Mouse (Mus musculus): ENCODE results near the gene Klf15.

Klf15 gene

DNA sequence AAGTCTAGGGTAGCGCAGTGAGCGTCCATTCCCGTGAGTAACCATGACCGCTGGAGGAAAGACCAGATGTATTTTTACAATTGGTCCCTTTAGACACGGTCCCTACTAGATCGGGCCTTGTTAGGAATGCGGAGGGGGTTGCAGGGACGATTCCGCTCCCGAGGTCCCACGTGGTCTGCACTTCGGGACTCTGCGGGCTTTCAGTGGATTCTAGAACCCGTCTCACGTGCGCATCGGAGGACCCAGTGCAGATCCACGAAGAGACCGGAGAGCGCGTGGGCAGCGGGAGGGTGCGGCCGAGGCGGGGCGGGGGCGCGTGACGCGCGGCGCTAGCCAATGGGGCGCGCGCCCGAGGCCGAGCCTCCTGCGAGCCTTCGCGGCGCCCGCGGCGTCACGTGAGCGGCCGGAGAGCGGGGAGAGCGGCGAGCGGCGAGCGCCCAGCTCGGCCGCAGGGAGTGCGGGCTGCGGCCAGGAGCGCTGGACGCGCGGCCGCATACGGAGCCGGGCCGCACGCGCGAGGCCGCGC is at the start of gene Klf15:
Gene Klf15 (plus strand): TSS at position 396 of the 526 bp plus-strand sequence.
- DNase-seq (ENCODE audit: low spot score) = peak; percentile 81

DNA sequence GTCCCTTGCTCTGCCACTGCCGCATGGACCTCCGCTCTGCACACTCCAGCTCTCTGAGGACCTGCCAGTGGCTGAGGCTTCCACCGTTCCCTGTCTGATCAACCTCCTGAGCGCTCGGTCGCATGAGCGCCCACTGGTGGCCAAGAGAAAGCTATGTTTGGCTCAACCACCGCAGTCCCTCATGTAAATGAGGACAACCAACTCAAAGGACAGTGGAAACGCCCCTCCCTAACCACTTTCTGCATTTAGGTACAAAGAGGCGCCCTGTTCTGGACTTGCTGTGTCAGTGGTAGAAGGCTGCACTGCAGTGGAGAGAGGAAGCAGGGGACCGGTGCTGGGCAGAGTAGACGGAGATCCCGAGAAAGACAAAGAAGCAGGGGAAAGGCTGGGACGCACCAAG is 39.8 kb upstream of the Klf15 start:
- DNase-seq (ENCODE audit: low spot score) = peak; percentile 67

DNA sequence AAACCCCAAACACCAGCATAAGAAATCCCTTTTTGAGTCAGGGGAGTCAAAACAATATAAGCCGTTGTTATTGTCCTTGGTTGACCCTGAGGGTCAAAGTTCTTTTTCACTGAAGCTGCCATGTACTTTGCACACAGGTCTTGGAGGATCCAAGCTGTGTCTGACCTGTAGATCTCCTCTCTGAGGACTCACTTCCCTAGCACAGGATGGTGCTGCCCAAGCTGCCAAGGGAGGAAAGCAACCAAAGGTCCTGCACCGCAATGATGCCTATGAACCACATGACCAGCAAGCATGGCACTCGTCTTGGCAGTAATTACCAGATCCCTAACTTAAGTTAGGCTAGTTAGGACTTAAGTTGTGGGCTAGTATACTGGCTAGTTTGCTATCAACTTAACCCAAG is 37.0 kb upstream of the Klf15 start:
- no peak for DNase-seq (ENCODE audit: low spot score)

DNA sequence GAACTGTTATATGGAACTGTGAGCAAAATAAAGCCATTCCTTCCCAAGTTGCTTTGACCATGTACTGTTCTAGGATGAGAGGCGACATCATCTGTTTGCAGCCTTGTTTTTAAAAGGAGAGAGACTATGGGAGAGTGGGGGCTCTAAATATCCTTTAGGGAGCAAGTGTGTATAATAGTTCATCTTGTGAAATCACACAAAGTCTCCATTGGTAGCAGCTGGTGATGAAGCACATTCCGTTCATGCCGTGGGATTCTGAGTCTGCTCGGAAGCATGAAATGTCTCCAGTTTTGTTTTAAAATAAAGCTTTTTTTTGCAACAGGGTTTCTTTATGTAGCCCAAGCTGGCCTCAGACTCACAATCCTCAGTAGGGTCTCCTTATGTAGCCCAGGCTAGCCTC is 36.4 kb upstream of the Klf15 start:
- DNase-seq (ENCODE audit: low spot score) = no peak

DNA sequence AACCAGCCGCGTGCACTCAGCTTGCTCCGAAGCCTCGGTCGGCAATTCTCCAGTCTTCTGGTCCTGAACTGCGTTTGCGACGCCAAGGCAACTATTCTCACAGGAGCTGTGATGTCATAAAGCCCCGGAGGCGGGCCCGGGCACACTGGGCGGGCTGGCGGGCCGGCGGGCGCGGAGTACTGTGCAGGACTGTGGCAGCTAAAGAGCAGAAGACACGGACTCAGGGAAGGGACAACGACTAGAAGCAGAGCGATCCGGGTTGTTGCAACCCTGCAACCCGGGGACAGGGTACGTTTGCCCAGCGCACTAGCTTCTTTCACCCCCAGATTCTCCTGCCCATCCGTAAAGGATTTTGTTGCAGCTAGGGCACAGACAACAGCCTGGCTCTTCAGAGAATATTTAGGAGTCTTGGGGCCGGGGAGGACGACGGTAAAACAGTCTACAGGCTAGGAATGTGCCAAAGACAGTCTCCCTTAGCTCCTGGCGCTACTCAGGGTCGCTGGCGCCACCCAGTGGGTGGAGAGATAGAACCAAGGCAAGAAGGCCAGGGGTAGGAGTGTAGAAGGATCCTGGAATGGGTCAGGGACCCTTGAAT is 33.9 kb upstream of the Klf15 start, which contains the start of gene Cfap100:
Gene Cfap100 (minus strand): TSS at position 418 of the 595 bp plus-strand sequence.
- DNase-seq (ENCODE audit: low spot score) = peak; percentile 51

DNA sequence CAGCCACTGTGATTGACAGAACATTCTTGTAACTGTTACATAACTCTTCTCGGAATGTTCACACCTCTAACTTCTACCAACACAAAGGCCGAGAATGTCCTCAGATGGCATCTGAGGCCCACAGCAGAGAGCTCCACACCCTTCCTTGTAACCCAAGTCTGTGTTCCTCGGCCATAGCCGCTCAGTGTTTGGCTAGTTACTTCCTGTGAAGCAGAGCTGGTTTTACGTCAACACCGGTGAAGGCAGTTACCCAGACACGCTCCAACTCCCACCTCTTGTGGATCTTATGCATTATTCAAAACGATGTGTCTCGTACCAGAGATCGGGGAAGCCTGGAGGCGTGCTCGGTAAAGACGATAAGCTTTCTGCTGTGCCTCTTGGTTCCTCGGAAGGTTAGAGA is 32.5 kb upstream of the Klf15 start:
- peak; percentile 45 for DNase-seq (ENCODE audit: low spot score)

DNA sequence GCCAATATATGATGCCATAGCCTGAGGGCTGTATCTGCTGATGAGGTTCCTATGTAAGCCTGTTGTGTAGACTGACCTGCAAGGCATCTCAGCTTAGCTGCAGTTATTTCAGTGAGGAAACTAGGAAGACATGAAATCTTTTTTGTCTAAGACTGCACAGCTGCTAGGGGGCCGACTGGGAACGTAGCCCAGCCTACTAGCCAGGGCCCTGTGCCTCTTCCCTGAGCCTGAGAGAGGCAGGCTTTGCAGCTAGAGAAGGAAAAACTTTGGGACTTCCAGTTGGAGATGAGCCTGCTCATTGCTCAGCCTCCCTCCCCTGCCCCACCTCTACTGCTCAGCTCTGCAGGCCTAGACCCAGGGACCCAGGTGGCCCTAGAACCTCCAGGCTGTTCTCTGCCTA is 30.9 kb upstream of the Klf15 start:
- peak; percentile 34 for DNase-seq (ENCODE audit: low spot score)

DNA sequence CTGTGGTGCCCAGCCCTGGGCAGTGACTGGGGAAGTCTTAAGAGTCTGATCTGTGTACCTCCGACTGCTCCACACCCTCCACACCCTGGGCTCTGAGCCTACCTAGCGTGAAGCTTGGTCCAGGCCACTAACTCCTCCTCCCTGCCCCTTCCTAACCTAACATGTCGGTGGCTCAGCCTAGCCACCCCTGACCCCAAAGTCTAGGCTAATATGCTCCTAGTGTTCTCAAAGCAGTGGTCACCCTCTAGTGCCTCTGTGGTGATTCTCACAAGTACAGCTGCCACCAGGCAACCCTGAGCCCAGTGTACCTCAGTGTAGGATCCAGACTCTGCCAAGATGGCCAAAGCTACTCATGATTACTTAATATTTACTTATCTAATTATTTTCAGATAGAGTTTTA is 27.7 kb upstream of the Klf15 start:
- DNase-seq (ENCODE audit: low spot score) = no peak

DNA sequence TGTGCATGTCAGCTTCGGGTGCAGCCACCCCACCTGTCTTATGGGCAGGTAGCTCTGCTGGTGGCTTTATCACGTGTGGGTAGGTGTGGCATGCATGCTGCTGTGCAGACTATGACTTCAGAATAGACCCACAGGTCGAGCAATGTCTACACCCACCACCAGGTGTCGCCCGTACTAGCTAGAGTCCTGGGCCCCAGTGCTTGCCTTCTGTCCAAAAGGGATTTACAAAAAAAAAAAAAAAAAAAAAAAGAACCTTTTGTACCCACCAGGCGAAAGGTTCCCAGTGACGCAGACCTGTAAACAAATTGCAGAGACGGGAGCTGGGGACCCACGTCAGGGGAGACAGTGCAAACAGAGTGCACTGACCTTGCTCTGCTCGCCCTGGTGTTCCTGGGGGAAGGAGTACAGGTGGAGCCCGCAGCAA is 27.2 kb upstream of the Klf15 start:
- peak; percentile 63 for DNase-seq (ENCODE audit: low spot score)

DNA sequence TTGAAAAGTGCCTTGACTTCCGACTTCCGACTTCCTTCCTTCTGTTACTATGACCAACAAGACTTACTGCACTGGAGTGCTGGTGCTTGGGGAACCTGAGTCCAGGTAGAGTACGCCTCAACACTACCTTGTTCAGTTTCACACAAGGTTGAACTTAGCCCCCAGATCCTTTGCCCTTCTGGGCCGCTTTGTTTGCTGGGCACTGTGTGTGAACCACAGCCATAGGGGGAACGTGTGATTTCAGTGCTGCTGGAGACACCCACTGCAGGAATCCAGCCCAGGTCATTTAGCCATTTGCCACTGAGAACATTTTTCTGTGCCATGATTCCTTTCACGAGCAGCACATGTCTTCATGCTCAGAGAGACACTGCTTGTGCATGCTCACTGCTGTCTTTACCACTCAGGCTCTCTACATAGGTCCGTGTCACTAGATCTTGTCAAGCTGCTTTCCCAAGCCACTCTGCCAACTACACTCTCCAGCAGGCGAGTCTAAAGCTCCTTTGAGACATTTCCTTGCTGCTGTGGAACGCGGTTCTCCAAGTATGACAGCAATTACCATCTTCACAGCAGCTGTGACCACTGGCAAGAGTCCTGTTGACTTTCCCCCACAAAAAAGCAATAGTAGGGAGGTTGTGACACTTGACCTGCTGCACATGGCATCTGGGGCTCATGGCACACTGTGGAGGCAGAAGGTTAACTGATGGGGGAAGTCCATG is 26.0 kb upstream of the Klf15 start:
- no peak for DNase-seq (ENCODE audit: low spot score)

DNA sequence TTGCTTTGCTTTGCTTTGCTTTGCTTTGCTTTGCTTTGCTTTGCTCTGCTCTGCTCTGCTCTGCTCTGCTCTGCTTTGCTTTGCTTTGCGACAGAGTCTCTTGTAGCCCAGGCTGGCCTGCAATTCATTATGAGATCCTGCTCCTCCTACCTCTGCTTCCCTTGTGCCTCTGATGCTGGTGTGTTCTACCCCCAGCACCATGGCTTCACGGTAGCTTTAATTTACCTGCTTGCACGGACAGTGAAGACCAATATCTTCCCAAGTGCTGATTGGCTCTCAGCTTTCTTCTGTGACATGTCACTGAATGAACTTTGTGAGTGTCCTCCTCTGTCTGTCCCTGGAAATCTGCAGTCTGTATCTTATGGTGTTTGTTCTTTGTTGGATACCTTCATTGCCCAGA is 25.3 kb upstream of the Klf15 start:
- DNase-seq (ENCODE audit: low spot score) = no peak

DNA sequence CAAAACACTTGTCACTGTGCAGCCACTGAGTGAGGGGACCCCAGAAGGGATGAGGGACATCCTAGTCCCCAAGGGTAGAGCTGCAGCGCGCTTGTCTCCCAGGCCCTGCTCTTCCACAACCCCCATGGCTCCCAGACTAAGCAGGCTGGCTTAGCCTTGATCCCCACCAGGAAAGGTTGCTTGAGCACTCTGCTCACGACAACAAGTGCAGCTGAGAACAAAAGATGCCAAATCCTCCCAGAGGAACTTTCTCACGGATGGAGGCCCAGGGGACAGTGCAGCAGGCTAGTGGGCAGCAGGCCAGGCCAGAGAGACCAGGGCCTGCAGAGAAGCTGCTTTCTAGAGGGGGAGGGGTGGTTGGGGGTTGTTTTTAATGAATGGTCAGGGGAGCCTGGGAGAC is 15.5 kb upstream of the Klf15 start:
- DNase-seq (ENCODE audit: low spot score) = no peak

DNA sequence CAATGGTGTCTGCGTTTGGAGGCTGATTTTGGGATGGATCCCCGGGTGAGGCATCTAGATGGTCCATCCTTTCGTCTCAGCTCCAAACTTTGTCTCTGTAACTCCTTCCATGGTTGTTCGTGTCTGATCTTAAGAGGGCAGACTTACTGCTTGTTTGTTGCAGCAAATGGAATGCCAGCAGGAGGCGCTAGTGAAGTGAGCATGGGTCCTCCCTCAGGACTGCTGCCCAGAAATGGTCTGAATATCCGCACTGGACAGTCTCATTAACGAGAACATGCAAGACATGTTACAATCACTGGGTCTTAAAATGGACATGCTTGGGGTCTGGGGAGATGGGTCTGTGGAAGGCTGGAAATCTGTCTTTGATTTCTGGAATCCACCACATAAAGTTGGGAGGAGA is 12.2 kb upstream of the Klf15 start:
- no peak for DNase-seq (ENCODE audit: low spot score)

DNA sequence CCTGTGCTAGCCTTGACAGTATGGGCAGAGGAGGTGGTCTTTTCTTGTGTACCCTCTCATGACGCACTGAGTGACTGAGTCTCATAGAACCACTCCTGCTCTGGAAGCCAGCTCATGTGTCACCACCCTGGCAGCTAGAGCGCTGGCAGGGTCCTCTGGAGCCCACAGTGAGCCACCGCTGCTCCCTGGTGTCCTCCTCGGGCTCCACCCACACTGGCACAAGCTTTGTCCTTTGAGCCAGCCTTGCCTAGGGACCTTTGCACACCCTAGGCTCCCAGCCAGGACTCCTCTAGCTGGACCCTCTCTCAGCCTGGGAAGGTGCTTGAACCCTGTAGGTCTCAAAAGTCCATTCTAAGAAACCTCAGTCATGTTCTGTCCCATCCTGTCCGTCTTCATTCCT is 11.7 kb upstream of the Klf15 start:
- no peak for DNase-seq (ENCODE audit: low spot score)

DNA sequence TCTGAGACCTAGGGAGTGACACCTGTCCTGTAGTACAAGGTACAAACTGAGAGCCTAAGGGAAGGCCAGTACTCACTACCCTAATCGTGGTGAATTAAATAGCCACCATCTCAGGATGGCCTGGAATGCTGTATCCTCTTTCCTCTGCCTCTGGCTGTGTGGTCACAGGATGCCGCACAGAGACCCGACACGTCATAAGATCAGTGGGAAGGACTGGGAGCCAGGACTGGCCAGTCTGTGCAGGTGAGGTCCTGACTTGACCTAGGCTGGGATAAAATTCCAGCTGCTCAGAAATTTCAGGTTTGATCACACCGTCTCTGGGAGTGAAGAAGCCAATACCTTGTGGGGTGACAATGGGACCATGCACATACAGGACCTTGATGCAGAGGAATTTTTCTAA is 10.9 kb upstream of the Klf15 start:
- DNase-seq (ENCODE audit: low spot score) = no peak

DNA sequence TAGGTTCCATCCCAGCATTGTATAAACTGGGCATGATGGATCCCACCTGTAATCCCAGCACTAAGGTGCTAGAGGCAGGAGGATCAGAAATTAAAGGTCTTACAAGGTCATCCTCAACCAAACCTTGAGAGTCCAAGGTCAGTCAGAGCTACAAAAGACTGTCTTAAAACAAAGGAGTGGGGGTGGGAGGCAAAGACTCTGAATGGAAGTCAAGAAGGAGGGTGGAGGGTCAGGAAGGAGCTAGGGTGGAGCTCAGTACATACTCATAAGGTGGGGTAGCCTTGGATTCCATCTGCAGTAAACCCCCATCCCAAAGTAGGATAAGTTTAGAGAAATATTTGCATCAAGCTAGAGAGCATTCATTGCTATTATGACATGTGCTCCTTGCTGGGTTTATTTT is 9.8 kb upstream of the Klf15 start:
- no peak for DNase-seq (ENCODE audit: low spot score)

DNA sequence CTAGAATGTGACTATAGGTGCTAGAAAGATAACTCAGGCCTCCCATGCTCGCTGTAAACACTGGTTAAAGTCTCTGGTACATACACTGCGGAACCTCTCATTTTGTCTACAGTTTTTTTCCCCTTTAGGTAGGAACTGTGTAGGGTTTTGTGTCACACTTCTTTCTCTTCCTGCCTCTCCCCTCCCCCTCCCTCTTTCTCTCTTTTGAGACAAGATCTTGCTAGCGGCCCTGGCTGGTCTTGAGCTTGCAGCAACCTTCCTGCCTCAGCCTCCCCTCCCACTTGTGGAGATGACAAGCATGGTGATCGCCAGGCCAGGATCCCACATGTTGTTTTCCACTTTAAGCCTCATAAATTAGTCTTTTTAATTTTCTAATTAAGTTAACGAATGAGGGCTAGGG is 8.6 kb upstream of the Klf15 start:
- DNase-seq (ENCODE audit: low spot score) = no peak

DNA sequence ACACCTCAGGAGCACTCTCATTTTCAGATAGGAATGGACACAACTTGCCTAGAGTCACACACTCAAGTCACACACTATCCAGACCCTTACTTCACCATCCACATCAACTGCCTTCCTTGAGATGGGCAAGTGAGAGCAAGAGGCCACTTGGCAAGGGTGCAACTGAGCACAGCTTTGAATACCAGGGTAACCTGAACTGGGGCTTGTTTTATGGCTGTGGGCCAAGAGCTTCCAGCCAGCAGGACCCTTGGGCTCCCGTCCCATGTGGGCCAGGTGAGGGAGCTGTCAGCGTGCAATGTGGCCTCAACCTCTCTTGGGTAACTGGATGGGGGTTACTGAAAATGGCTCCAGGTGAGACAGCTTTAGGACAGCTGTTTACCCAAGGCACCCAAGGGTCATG is 5.0 kb upstream of the Klf15 start:
- DNase-seq (ENCODE audit: low spot score) = no peak

DNA sequence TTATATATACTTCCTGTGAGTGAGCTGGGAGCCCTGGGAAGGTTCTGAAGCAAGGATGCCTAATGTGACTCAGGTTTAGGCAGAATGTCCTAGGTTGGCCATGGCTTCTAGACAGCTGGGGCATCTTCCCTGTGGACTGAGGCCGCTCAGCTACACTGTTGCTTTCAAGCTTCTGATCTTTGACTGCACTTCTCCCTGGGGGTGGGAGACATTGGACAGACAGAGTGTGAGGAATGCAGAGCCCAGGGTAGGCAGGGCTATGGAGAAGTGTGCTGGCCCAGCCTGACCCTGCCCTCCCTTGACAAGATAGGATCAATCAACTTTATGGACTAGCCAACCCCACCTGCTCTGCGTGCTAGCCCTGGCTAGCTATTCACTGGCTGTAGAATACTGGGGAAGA is 1.2 kb upstream of the Klf15 start:
- DNase-seq (ENCODE audit: low spot score) = no peak

DNA sequence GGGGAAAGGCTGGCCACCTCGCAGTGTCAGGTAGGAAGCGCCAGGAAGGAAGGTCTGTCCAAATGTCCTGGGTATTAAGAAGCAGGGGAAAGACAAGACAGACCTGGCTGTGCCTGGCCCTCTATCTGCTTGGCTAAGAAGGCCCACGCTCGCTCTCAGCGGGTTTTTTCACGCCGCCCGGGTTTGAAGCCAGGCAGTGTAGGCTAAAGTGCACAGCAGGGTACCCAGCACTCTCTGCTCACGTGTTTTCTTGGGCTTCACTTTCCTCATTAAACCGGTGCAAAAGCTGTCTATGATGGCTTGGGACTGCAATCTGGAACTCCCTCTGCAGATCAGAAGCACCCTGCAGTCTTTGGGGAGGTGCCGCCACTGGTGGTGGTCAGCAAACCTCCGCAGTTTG is 605 bp upstream of the Klf15 start:
- no peak for DNase-seq (ENCODE audit: low spot score)

DNA sequence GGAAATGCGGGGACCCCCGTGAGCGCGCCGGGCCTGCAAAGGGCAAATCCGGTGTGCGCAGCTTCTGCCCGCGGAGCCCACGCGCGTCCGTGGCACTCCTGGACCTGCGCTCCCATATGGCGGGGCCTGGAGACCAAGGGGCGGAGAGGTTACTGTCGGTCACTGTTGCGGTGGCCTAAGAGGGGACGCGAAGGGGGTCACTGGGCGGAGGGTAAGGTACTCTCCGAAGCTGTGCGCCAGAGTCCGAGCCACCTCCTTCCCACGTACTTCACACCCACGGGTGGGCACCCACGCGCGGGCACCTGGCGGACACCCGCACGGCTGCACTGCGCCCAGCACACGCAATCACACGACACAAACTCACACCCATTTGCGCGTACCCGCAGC is 458 bp downstream of the Klf15 start:
- no peak for DNase-seq (ENCODE audit: low spot score)

DNA sequence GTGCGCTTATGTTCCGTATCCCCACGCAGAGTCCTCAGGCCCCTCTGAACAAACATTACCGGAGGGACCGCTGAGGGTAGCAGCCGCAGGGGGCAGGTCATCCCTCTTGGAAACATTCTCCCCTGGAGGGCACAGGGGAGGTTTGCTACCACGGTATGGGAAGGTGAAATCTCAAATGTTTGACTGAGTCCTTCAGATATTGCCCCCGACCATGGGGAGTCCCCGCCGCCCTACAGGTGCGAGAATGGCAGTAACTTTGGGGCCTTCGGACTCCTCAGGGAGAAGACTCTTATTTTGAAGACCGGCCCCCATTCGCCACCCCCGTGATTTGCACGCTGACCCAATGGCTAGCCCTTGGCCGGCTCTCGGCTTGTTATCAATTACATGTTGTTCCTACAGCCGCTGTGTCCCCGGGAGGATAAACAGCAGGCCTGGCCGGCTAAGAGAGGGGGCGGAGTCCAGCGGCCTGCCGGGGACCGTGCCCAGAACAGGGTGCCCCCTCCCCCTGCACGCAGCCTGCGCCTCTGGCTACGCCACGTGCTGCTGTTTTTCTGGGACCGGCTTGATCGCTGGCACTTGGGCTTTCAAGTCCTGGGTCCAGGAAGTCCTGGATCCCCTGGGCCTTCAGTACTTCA is 969 bp downstream of the Klf15 start:
- peak; percentile 89 for DNase-seq (ENCODE audit: low spot score)

DNA sequence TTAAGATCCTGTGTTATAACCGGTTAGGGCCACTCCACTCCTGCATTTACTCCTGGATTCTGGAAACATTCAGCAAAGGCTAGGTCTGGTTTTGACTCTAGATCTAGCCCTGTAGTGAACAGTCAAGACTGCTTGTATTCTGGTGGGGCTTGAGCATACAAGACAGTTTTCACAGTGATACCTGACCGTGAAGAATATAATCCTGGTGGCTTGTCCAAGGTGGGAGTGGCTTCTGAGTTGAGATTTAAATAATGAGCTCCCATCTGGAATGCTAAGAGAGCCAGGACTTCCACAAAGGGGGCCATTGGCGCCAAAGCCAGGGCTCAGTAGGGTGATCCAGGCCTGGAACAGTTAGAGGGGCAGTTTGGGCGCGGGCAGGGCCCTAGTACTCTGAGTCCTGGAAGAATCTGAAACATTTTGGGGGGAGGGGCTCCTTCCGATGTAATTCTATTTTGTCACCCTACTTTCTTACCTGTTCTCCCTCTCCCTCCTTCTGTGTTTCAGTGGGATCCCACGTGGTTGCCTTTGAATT is 1.6 kb downstream of the Klf15 start:
- DNase-seq (ENCODE audit: low spot score) = no peak

Data from left cerebral cortex, adult 11 months (tissue).